Comparison of ENCODE assay signal across 28 mouse cellular contexts in genomic region chr3:154731431-154731830, GRCm38 (mm10).
DNase-seq lines count a peak whose midpoint lies in the region; ATAC-seq and TF ChIP-seq lines count a peak whose summit lies in the region.
"Had no signal": no experiment of that assay in that cellular context is flagged by ENCODE, and none has a peak within 500 bp of the region (broad histone marks: within the 10 kb centered on the region; RNA-seq: fewer than 3 reads in every experiment).

No protein-coding gene starts in this region.

- H3K9me3 ChIP-seq in forebrain, embryonic 11.5 days (ENCODE audit: control insufficient read depth, low read length) = no peaks in the 10 kb centered on the region
- H3K9me3 ChIP-seq in forebrain, embryonic 13.5 days (replicated peaks) = no peaks in the 10 kb centered on the region
- H3K9me3 ChIP-seq in limb, embryonic 13.5 days = no peaks in the 10 kb centered on the region
- H3K9me3 ChIP-seq in limb, embryonic 10.5 days (replicated peaks) = no peaks in the 10 kb centered on the region
- no peaks in the 10 kb centered on the region for H3K9me3 ChIP-seq in hindbrain, postnatal 0 days (ENCODE audit: low read length)
- H3K9me3 ChIP-seq: forebrain, embryonic 12.5 days; stomach, embryonic 15.5 days had no signal

- no peak overlapping the region for H3K4me2 ChIP-seq in forebrain, embryonic 11.5 days (ENCODE audit: low read depth, low read length, severe bottlenecking)
- no peak overlapping the region for H3K4me2 ChIP-seq in forebrain, embryonic 13.5 days
- H3K4me2 ChIP-seq in limb, embryonic 13.5 days (replicated peaks) = no peak overlapping the region
- no peak overlapping the region for H3K4me2 ChIP-seq in hindbrain, postnatal 0 days (ENCODE audit: low read depth, low read length)
- H3K4me2 ChIP-seq: forebrain, embryonic 12.5 days; heart, embryonic 11.5 days; lung, embryonic 14.5 days; stomach, embryonic 15.5 days had no signal

- 0 out of 2 replicates have a peak, but pooled peaks have one; percentile 33 for ATAC-seq in forebrain, embryonic 11.5 days (replicated peaks; ENCODE audit: low FRiP score)
- ATAC-seq in forebrain, embryonic 13.5 days = no peak
- peak; percentile 85; the same call in 1 of the 2 replicates for ATAC-seq in limb, embryonic 13.5 days (ENCODE audit: low FRiP score, low read depth)
- peak; percentile 45; the same call in 1 of the 2 replicates for ATAC-seq in hindbrain, postnatal 0 days
- ATAC-seq: activated CD4-positive, CD25-positive, alpha-beta regulatory T cell, adult 4 months had no signal

- H3K4me3 ChIP-seq in forebrain, embryonic 11.5 days (ENCODE audit: low read depth, low read length) = no peak overlapping the region
- H3K4me3 ChIP-seq in forebrain, embryonic 13.5 days = no peak overlapping the region
- no peak overlapping the region for H3K4me3 ChIP-seq in limb, embryonic 13.5 days
- H3K4me3 ChIP-seq in limb, embryonic 10.5 days = no peak overlapping the region
- H3K4me3 ChIP-seq in hindbrain, postnatal 0 days (ENCODE audit: low read length) = no peak overlapping the region
- no peak overlapping the region for H3K4me3 ChIP-seq in lung, adult 2 months (replicated peaks; ENCODE audit: extremely low read depth, low read depth, low read length)
- H3K4me3 ChIP-seq: erythroblast, embryonic 14.5 days; forebrain, embryonic 12.5 days; layer of hippocampus, adult 2 months; stomach, embryonic 15.5 days had no signal

- no peak overlapping the region for H3K9ac ChIP-seq in forebrain, embryonic 11.5 days (ENCODE audit: low read length)
- H3K9ac ChIP-seq in forebrain, embryonic 13.5 days = no peak overlapping the region
- no peak overlapping the region for H3K9ac ChIP-seq in limb, embryonic 13.5 days
- no peak overlapping the region for H3K9ac ChIP-seq in hindbrain, postnatal 0 days (replicated peaks; ENCODE audit: low read length)
- H3K9ac ChIP-seq: forebrain, embryonic 12.5 days; liver, embryonic 14.5 days; lung, embryonic 14.5 days; stomach, embryonic 15.5 days had no signal

- no peak for TF ChIP-seq CTCF in hindbrain, postnatal 0 days (IDR thresholded peaks at IDR 0.05; ENCODE audit: low read depth)
- no peak for TF ChIP-seq CTCF in lung, adult 2 months (IDR thresholded peaks at IDR 0.05; ENCODE audit: insufficient read depth, low read length)

- no peaks in the 10 kb centered on the region for H3K4me1 ChIP-seq in forebrain, embryonic 11.5 days (replicated peaks; ENCODE audit: control insufficient read depth, insufficient read depth, low read length)
- H3K4me1 ChIP-seq in forebrain, embryonic 13.5 days = no peaks in the 10 kb centered on the region
- H3K4me1 ChIP-seq in limb, embryonic 13.5 days = peaks cover 11% of the 10 kb centered on the region; the same call in 1 of the 2 replicates
- peaks cover 10% of the 10 kb centered on the region for H3K4me1 ChIP-seq in limb, embryonic 10.5 days
- no peaks in the 10 kb centered on the region for H3K4me1 ChIP-seq in hindbrain, postnatal 0 days (ENCODE audit: insufficient read depth, low read length)
- H3K4me1 ChIP-seq in lung, adult 2 months (ENCODE audit: control insufficient read depth, insufficient read depth, low read length) = no peaks in the 10 kb centered on the region
- H3K4me1 ChIP-seq: forebrain, embryonic 12.5 days; stomach, embryonic 15.5 days had no signal

- H3K27me3 ChIP-seq in forebrain, embryonic 11.5 days (ENCODE audit: control insufficient read depth, insufficient read depth, low read length) = no peaks in the 10 kb centered on the region
- no peaks in the 10 kb centered on the region for H3K27me3 ChIP-seq in forebrain, embryonic 13.5 days
- peaks cover 9% of the 10 kb centered on the region; the same call in 1 of the 2 replicates for H3K27me3 ChIP-seq in limb, embryonic 13.5 days
- no peaks in the 10 kb centered on the region for H3K27me3 ChIP-seq in limb, embryonic 10.5 days (ENCODE audit: low read depth, poor library complexity, severe bottlenecking)
- H3K27me3 ChIP-seq in hindbrain, postnatal 0 days (ENCODE audit: insufficient read depth, low read length) = no peaks in the 10 kb centered on the region
- H3K27me3 ChIP-seq: CH12.LX; forebrain, embryonic 12.5 days; stomach, embryonic 15.5 days had no signal

- DNase-seq in forebrain, embryonic 11.5 days (ENCODE audit: low spot score) = no peak
- DNase-seq in limb, embryonic 10.5 days (ENCODE audit: low spot score) = no peak
- DNase-seq in hindbrain, postnatal 0 days (ENCODE audit: low spot score) = no peak
- DNase-seq in retina, embryonic 14.5 days (ENCODE audit: low spot score) = peak; percentile 44
- DNase-seq in cerebellum, postnatal 10 days = no peak
- DNase-seq in lung, adult 2 months = no peak
- DNase-seq: adrenal gland, adult 2 months; adrenal gland, postnatal 36 days; cerebellum, adult 9-10 months; gastrocnemius, postnatal 25 days; heart, adult 18-20 months; heart, postnatal 4 days; kidney, adult 2 months; kidney, postnatal 36 days; liver; lung, embryonic 14.5 days; lung, postnatal 14 days; right cerebral cortex, postnatal 14 days had no signal

- no peak overlapping the region for H3K27ac ChIP-seq in forebrain, embryonic 11.5 days (ENCODE audit: low read depth, low read length)
- no peak overlapping the region for H3K27ac ChIP-seq in forebrain, embryonic 13.5 days
- H3K27ac ChIP-seq in limb, embryonic 13.5 days = no peak overlapping the region
- no peak overlapping the region for H3K27ac ChIP-seq in limb, embryonic 10.5 days
- no peak overlapping the region for H3K27ac ChIP-seq in hindbrain, postnatal 0 days
- H3K27ac ChIP-seq: forebrain, embryonic 12.5 days; layer of hippocampus, adult 2 months; liver, embryonic 14.5 days; stomach, embryonic 15.5 days had no signal

- 72% methylated on average over 10 of the region's 10 CpGs for WGBS in forebrain, embryonic 11.5 days
- 63% methylated on average over 10 of the region's 10 CpGs for WGBS in forebrain, embryonic 13.5 days
- WGBS in limb, embryonic 13.5 days = 28% methylated on average over 10 of the region's 10 CpGs
- 68% methylated on average over 10 of the region's 10 CpGs for WGBS in limb, embryonic 10.5 days
- 74% methylated on average over 10 of the region's 10 CpGs for WGBS in hindbrain, postnatal 0 days
- WGBS in lung, adult 2 months = 87% methylated on average over 10 of the region's 10 CpGs

- TF ChIP-seq POLR2A in lung, adult 2 months (IDR thresholded peaks at IDR 0.05; ENCODE audit: borderline replicate concordance, extremely low read depth, low read depth, low read length) = no peak

- no peaks in the 10 kb centered on the region for H3K36me3 ChIP-seq in forebrain, embryonic 11.5 days (ENCODE audit: control insufficient read depth, insufficient read depth, low read length)
- H3K36me3 ChIP-seq in forebrain, embryonic 13.5 days (ENCODE audit: poor library complexity, severe bottlenecking) = no peaks in the 10 kb centered on the region
- no peaks in the 10 kb centered on the region for H3K36me3 ChIP-seq in limb, embryonic 13.5 days
- H3K36me3 ChIP-seq in limb, embryonic 10.5 days = no peaks in the 10 kb centered on the region
- no peaks in the 10 kb centered on the region for H3K36me3 ChIP-seq in hindbrain, postnatal 0 days (ENCODE audit: insufficient read depth, low read length)
- H3K36me3 ChIP-seq: forebrain, embryonic 12.5 days; stomach, embryonic 15.5 days had no signal
